Mouse (Mus musculus): ENCODE measurements around the gene Fcgbp. TPM values are rescaled to one million over a fixed set of nuclear protein-coding genes. Genes with fewer than 3 reads are reported as not detected.

Fcgbp gene
- 0.54 and 0.67 TPM in 2 replicates for polyA plus RNA-seq (2021; fragmentation: Nextera tagmentation)
- long read RNA-seq, experiment 1, partial matches to known transcripts, result 2 of 3 reads
- long read RNA-seq, experiment 1, other reads (novel, unspliced or antisense), result 1 of 3 reads
- long read RNA-seq, experiment 2, partial matches to known transcripts, result 8 of 8 reads
- long read RNA-seq, experiment 2, other reads (novel, unspliced or antisense), result 0 of 8 reads

GRCm38 (mm10) chr7:28070531-28071298 lies at the start of gene Fcgbp:
Gene Fcgbp (plus strand): TSS chr7:28071236.

DNA sequence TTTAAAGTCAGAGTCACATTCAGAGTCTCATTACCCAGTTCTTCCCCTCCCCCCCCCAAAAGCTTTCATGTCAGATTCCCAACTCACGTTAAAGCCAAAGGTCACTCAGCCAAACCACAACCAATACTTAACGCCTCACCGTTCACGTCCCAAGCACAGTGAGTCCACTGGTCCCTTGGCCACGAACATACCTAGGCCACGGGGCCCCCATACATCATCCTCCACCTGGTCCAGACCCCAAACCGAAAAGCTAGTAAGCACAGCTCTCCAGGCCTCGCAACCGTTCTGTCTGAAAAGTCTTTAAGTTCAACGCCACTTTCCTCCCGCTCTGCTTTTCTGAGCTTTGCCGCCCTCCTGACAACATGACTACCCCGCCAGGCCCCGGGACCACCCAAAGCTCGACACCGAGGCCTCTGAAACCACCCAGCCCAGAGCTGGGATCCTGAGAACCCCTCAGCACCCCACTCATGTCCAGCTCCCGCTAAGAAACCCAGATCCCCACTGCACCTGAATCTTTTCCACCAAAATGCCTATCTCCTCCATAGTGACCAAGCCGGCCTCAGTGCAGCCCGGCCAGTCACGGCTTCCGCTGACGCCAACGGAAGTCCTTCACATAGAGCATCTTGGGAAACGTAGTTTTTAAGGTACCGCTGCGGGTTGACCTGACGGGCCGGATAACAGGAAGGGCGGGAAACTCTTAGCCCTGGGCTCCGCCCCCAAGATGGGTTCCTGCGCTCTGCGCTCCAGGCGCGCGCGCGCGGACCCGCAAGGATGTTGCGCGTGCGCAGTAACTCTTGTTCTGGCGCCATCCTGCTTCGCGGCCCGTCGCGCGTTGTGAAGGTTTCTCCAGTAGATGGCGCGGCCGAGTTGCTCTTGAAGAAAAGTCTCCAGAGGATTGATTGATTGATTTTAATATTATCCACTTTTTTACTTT lies 21.3 kb upstream of the Fcgbp start, which contains the start of gene Psmc4:
Gene Psmc4, minus strand, starts transcription at position 626 of the 934 bp plus-strand sequence.

GRCm38 (mm10) chr7:28129166-28129565 lies 58.1 kb downstream of the Fcgbp start, which contains the start of gene 9530053A07Rik:
Gene 9530053A07Rik (plus strand): TSS chr7:28129466.

GRCm38 (mm10) chr7:28169489-28170422 lies 98.7 kb downstream of the Fcgbp start, which contains the start of gene Fbl:
Gene Fbl (plus strand): TSS chr7:28169710.

Other genes starting within 250 kb of the Fcgbp start
- 2.2 and 2.8 TPM in 2 replicates for gene Zfp59, start 232.6 kb upstream of the Fcgbp start, polyA plus RNA-seq (2021; fragmentation: Nextera tagmentation)
- gene Zfp607a, start 213.7 kb upstream of the Fcgbp start, polyA plus RNA-seq (2021; fragmentation: Nextera tagmentation), result 0.21 and 0.26 TPM in 2 replicates
- 3.0 and 4.1 TPM in 2 replicates for gene Zfp974, start 141.8 kb upstream of the Fcgbp start, polyA plus RNA-seq (2021; fragmentation: Nextera tagmentation)
- 13.8 and 28.2 TPM in 2 replicates for gene Zfp780b, start 92.1 kb upstream of the Fcgbp start, polyA plus RNA-seq (2021; fragmentation: Nextera tagmentation)
- 0.83 and 1.2 TPM in 2 replicates for gene Zfp850, start 57.1 kb upstream of the Fcgbp start, polyA plus RNA-seq (2021; fragmentation: Nextera tagmentation)
- 246 and 258 TPM in 2 replicates for gene Psmc4, start 21.1 kb upstream of the Fcgbp start, polyA plus RNA-seq (2021; fragmentation: Nextera tagmentation)
- 0.04 and 0.05 TPM in 2 replicates for gene 9530053A07Rik, start 58.2 kb downstream of the Fcgbp start, polyA plus RNA-seq (2021; fragmentation: Nextera tagmentation)
- gene Fbl, start 98.5 kb downstream of the Fcgbp start, polyA plus RNA-seq (2021; fragmentation: Nextera tagmentation), result 7.4 and 8.8 TPM in 2 replicates
- 9.0 and 12.7 TPM in 2 replicates for gene Dyrk1b, start 108.2 kb downstream of the Fcgbp start, polyA plus RNA-seq (2021; fragmentation: Nextera tagmentation)
- 7.8 and 7.9 TPM in 2 replicates for gene Eid2, start 196.6 kb downstream of the Fcgbp start, polyA plus RNA-seq (2021; fragmentation: Nextera tagmentation)
- 28.2 and 31.5 TPM in 2 replicates for gene Eid2b, start 206.5 kb downstream of the Fcgbp start, polyA plus RNA-seq (2021; fragmentation: Nextera tagmentation)
- 0.78 and 1.5 TPM in 2 replicates for gene Selenov, start 219.9 kb downstream of the Fcgbp start, polyA plus RNA-seq (2021; fragmentation: Nextera tagmentation)
- 3.4 and 5.7 TPM in 2 replicates for gene Dll3, start 231.0 kb downstream of the Fcgbp start, polyA plus RNA-seq (2021; fragmentation: Nextera tagmentation)
- gene Timm50, start 240.8 kb downstream of the Fcgbp start, polyA plus RNA-seq (2021; fragmentation: Nextera tagmentation), result 82.8 and 86.7 TPM in 2 replicates

Data from layer of hippocampus, adult 6 months (tissue).